Mouse (Mus musculus): Measurements from ENCODE around the gene Aff1. TPM values are rescaled to one million over a fixed set of nuclear protein-coding genes. Genes with fewer than 3 reads are reported as not detected.

The Aff1 gene
- polyA plus RNA-seq, 1 experiment from 2014 or later, result 2.7 TPM

GRCm38 (mm10) chr5:103701466-103701865 lies 9.3 kb downstream of the Aff1 start:
- 74% methylated on average over 3 of the region's 3 CpGs for WGBS
- H3K27ac ChIP-seq, result no peak overlapping the region
- no peaks in the 10 kb centered on the region for H3K27me3 ChIP-seq (ENCODE audit: control insufficient read depth, insufficient read depth, low read length)
- H3K4me3 ChIP-seq (replicated peaks; ENCODE audit: low read length), result no peak overlapping the region
- no peak overlapping the region for H3K9ac ChIP-seq
- DNase-seq (ENCODE audit: low spot score), result no peak
- 0 out of 2 replicates have a peak, but pooled peaks cover 4% of the 10 kb centered on the region for H3K4me1 ChIP-seq (replicated peaks; ENCODE audit: control insufficient read depth, insufficient read depth, low read length)
- no peaks in the 10 kb centered on the region for H3K36me3 ChIP-seq (replicated peaks; ENCODE audit: control insufficient read depth, insufficient read depth)
- no peak for ATAC-seq (ENCODE audit: low FRiP score)
- no peaks in the 10 kb centered on the region for H3K9me3 ChIP-seq (ENCODE audit: control insufficient read depth, low read length)
- no peak overlapping the region for H3K4me2 ChIP-seq (replicated peaks)

- Histone ChIP-seq H3K27ac (no peak overlapping the region), H3K4me2 (replicated peaks) (no peak overlapping the region), H3K4me1 (replicated peaks; ENCODE audit: control insufficient read depth, insufficient read depth, low read length) (0 out of 2 replicates have a peak, but pooled peaks cover 4% of the 10 kb centered on the region), H3K9ac (no peak overlapping the region), H3K27me3 (ENCODE audit: control insufficient read depth, insufficient read depth, low read length) (no peaks in the 10 kb centered on the region), H3K4me3 (replicated peaks; ENCODE audit: low read length) (no peak overlapping the region), H3K36me3 (replicated peaks; ENCODE audit: control insufficient read depth, insufficient read depth) (no peaks in the 10 kb centered on the region), H3K9me3 (ENCODE audit: control insufficient read depth, low read length) (no peaks in the 10 kb centered on the region)
- WGBS, result 81% methylated on average over 6 of the region's 6 CpGs
- no peak for DNase-seq (ENCODE audit: low spot score)
- ATAC-seq (ENCODE audit: low FRiP score), result no peak
These were observed 10.4 kb downstream of the Aff1 start for GRCm38 (mm10) chr5:103702527-103702926.

- ATAC-seq (ENCODE audit: low FRiP score) (no peak), DNase-seq (ENCODE audit: low spot score) (no peak)
- Histone ChIP-seq H3K9ac (no peak overlapping the region), H3K27me3 (ENCODE audit: control insufficient read depth, insufficient read depth, low read length) (no peaks in the 10 kb centered on the region), H3K36me3 (replicated peaks; ENCODE audit: control insufficient read depth, insufficient read depth) (no peaks in the 10 kb centered on the region), H3K27ac (no peak overlapping the region), H3K4me3 (replicated peaks; ENCODE audit: low read length) (no peak overlapping the region), H3K4me2 (replicated peaks) (no peak overlapping the region), H3K4me1 (replicated peaks; ENCODE audit: control insufficient read depth, insufficient read depth, low read length) (no peaks in the 10 kb centered on the region), H3K9me3 (ENCODE audit: control insufficient read depth, low read length) (no peaks in the 10 kb centered on the region)
- WGBS, result 92% methylated on average over 4 of the region's 4 CpGs
These were observed 13.2 kb downstream of the Aff1 start for GRCm38 (mm10) chr5:103705331-103705730.

GRCm38 (mm10) chr5:103705874-103706273 lies 13.7 kb downstream of the Aff1 start:
- Histone ChIP-seq H3K27me3 (ENCODE audit: control insufficient read depth, insufficient read depth, low read length) (no peaks in the 10 kb centered on the region), H3K36me3 (replicated peaks; ENCODE audit: control insufficient read depth, insufficient read depth) (no peaks in the 10 kb centered on the region), H3K27ac (no peak overlapping the region), H3K9me3 (ENCODE audit: control insufficient read depth, low read length) (no peaks in the 10 kb centered on the region), H3K9ac (no peak overlapping the region), H3K4me3 (replicated peaks; ENCODE audit: low read length) (no peak overlapping the region), H3K4me1 (replicated peaks; ENCODE audit: control insufficient read depth, insufficient read depth, low read length) (no peaks in the 10 kb centered on the region), H3K4me2 (replicated peaks) (no peak overlapping the region)
- DNase-seq (ENCODE audit: low spot score) (no peak), ATAC-seq (ENCODE audit: low FRiP score) (no peak)
- WGBS, result 95% methylated on average over 1 of the region's 1 CpGs

- no peak for DNase-seq (ENCODE audit: low spot score)
- Histone ChIP-seq H3K36me3 (replicated peaks; ENCODE audit: control insufficient read depth, insufficient read depth) (no peaks in the 10 kb centered on the region), H3K27ac (no peak overlapping the region), H3K4me3 (replicated peaks; ENCODE audit: low read length) (no peak overlapping the region), H3K4me1 (replicated peaks; ENCODE audit: control insufficient read depth, insufficient read depth, low read length) (no peaks in the 10 kb centered on the region), H3K4me2 (replicated peaks) (no peak overlapping the region), H3K9me3 (ENCODE audit: control insufficient read depth, low read length) (no peaks in the 10 kb centered on the region), H3K9ac (no peak overlapping the region), H3K27me3 (ENCODE audit: control insufficient read depth, insufficient read depth, low read length) (no peaks in the 10 kb centered on the region)
- WGBS, result 96% methylated on average over 3 of the region's 3 CpGs
- ATAC-seq (ENCODE audit: low FRiP score), result no peak
These were observed 16.9 kb downstream of the Aff1 start for GRCm38 (mm10) chr5:103709044-103709443.

DNA sequence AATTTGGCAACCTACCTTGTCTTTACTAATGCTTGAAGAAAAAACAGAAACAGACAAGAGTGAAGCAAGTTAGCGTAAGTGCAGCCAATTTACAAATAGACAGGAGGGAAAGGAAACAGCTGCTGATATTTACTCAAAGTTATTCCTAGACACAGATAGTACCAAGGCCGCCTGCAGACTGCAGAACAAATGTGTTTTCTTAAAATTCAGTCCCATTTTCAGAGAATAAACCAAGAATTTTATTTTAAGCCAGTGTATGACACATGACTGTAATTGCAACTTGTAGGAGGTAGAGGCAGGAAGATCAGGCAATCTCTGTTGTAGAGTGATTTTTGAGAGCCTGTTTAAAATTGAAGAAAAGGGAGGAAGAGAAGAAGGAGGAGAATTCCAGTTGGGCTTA lies 19.7 kb downstream of the Aff1 start:
- no peak overlapping the region for H3K27ac ChIP-seq
- no peak overlapping the region for H3K4me2 ChIP-seq (replicated peaks)
- H3K27me3 ChIP-seq (ENCODE audit: control insufficient read depth, insufficient read depth, low read length), result no peaks in the 10 kb centered on the region
- H3K9me3 ChIP-seq (ENCODE audit: control insufficient read depth, low read length), result no peaks in the 10 kb centered on the region
- DNase-seq (ENCODE audit: low spot score) (no peak), ATAC-seq (ENCODE audit: low FRiP score) (no peak)
- no peak overlapping the region for H3K4me3 ChIP-seq (replicated peaks; ENCODE audit: low read length)
- no peaks in the 10 kb centered on the region for H3K36me3 ChIP-seq (replicated peaks; ENCODE audit: control insufficient read depth, insufficient read depth)
- no peak overlapping the region for H3K9ac ChIP-seq
- WGBS, result 84% methylated on average over 2 of the region's 2 CpGs
- no peaks in the 10 kb centered on the region for H3K4me1 ChIP-seq (replicated peaks; ENCODE audit: control insufficient read depth, insufficient read depth, low read length)

- H3K36me3 ChIP-seq (replicated peaks; ENCODE audit: control insufficient read depth, insufficient read depth), result no peaks in the 10 kb centered on the region
- ATAC-seq (ENCODE audit: low FRiP score), result no peak
- no peak for DNase-seq (ENCODE audit: low spot score)
- H3K4me3 ChIP-seq (replicated peaks; ENCODE audit: low read length), result no peak overlapping the region
- H3K9me3 ChIP-seq (ENCODE audit: control insufficient read depth, low read length), result no peaks in the 10 kb centered on the region
- H3K4me1 ChIP-seq (replicated peaks; ENCODE audit: control insufficient read depth, insufficient read depth, low read length), result no peaks in the 10 kb centered on the region
- no peak overlapping the region for H3K4me2 ChIP-seq (replicated peaks)
- 69% methylated on average over 2 of the region's 2 CpGs for WGBS
- no peak overlapping the region for H3K9ac ChIP-seq
- H3K27me3 ChIP-seq (ENCODE audit: control insufficient read depth, insufficient read depth, low read length), result no peaks in the 10 kb centered on the region
- H3K27ac ChIP-seq, result no peak overlapping the region
These were observed 21.2 kb downstream of the Aff1 start for GRCm38 (mm10) chr5:103713422-103713821.

DNA sequence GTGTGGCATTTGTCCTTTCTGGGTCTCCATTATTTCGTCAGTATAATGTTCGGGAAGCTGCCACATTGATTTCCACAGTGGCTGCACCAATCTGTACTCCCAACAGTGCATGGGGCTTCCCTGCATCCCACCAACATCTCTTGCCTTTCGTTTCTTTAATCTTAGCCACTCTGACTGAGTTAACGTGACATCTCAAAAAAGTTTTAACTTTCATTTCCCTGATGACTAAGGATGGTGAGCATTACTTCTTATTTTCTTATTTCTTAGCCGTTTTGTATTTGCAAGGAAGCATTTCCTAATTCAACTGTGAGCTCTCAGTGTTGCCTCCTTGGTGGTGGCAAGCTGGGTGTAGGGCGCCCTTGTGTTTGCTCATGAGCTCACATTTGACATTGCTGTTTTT lies 22.8 kb downstream of the Aff1 start:
- WGBS, result 90% methylated on average over 6 of the region's 6 CpGs
- no peak overlapping the region for H3K4me2 ChIP-seq (replicated peaks)
- no peak for ATAC-seq (ENCODE audit: low FRiP score)

GRCm38 (mm10) chr5:103716824-103717342 lies 24.7 kb downstream of the Aff1 start:
- Histone ChIP-seq H3K36me3 (replicated peaks; ENCODE audit: control insufficient read depth, insufficient read depth) (no peaks in the 10 kb centered on the region), H3K9me3 (ENCODE audit: control insufficient read depth, low read length) (no peaks in the 10 kb centered on the region), H3K4me1 (replicated peaks; ENCODE audit: control insufficient read depth, insufficient read depth, low read length) (0 out of 2 replicates have a peak, but pooled peaks cover 6% of the 10 kb centered on the region), H3K4me2 (replicated peaks) (no peak overlapping the region), H3K27ac (no peak overlapping the region), H3K4me3 (replicated peaks; ENCODE audit: low read length) (no peak overlapping the region), H3K9ac (no peak overlapping the region), H3K27me3 (ENCODE audit: control insufficient read depth, insufficient read depth, low read length) (no peaks in the 10 kb centered on the region)
- ATAC-seq (ENCODE audit: low FRiP score) (no peak), DNase-seq (ENCODE audit: low spot score) (no peak)
- WGBS, result 94% methylated on average over 5 of the region's 5 CpGs

More for the DNA sequence above, 22.8 kb downstream of the Aff1 start:
- no peaks in the 10 kb centered on the region for H3K9me3 ChIP-seq (ENCODE audit: control insufficient read depth, low read length)
- no peak overlapping the region for H3K4me3 ChIP-seq (replicated peaks; ENCODE audit: low read length)
- no peak overlapping the region for H3K27ac ChIP-seq
- no peaks in the 10 kb centered on the region for H3K27me3 ChIP-seq (ENCODE audit: control insufficient read depth, insufficient read depth, low read length)
- no peak for DNase-seq (ENCODE audit: low spot score)
- H3K9ac ChIP-seq, result no peak overlapping the region
- no peaks in the 10 kb centered on the region for H3K36me3 ChIP-seq (replicated peaks; ENCODE audit: control insufficient read depth, insufficient read depth)
- 0 out of 2 replicates have a peak, but pooled peaks cover 6% of the 10 kb centered on the region for H3K4me1 ChIP-seq (replicated peaks; ENCODE audit: control insufficient read depth, insufficient read depth, low read length)

- Histone ChIP-seq H3K36me3 (replicated peaks; ENCODE audit: control insufficient read depth, insufficient read depth) (no peaks in the 10 kb centered on the region), H3K9ac (no peak overlapping the region), H3K9me3 (ENCODE audit: control insufficient read depth, low read length) (no peaks in the 10 kb centered on the region), H3K27me3 (ENCODE audit: control insufficient read depth, insufficient read depth, low read length) (no peaks in the 10 kb centered on the region), H3K4me3 (replicated peaks; ENCODE audit: low read length) (no peak overlapping the region), H3K4me1 (replicated peaks; ENCODE audit: control insufficient read depth, insufficient read depth, low read length) (0 out of 2 replicates have a peak, but pooled peaks cover 6% of the 10 kb centered on the region), H3K4me2 (replicated peaks) (no peak overlapping the region), H3K27ac (no peak overlapping the region)
- WGBS, result 42% methylated on average over 6 of the region's 6 CpGs
- DNase-seq (ENCODE audit: low spot score) (no peak), ATAC-seq (ENCODE audit: low FRiP score) (no peak)
These were observed 27.0 kb downstream of the Aff1 start for GRCm38 (mm10) chr5:103719131-103719530.
